Mouse (Mus musculus) stomach, embryonic 16.5 days (tissue): Measurements from ENCODE around the gene Plek. TPM values are rescaled to one million over a fixed set of nuclear protein-coding genes. Genes with fewer than 3 reads are reported as not detected.

Experiments used
- ATAC-seq: fragments of 200-750 bp; cut with Nextera tagmentation; 2 replicates; pipeline ENCODE4 v1.8.0; 2017; ENCODE audit warnings: moderate number of reproducible peaks, moderate TSS enrichment; ENCODE audit not compliant: insufficient read depth, low FRiP score
- H3K27ac ChIP-seq: fragments of 300-500 bp; sonication (generic); 2 replicates; pipeline ENCODE4 v1.5.1; 2014; ENCODE audit warnings: low read length
- H3K27me3 ChIP-seq: fragments of 300-500 bp; sonication (generic); 2 replicates; pipeline ENCODE4 v1.6.1; 2014; ENCODE audit warnings: low read length, control low read depth, mixed read lengths; ENCODE audit not compliant: control insufficient read depth, insufficient read depth
- H3K36me3 ChIP-seq: fragments of 300-500 bp; sonication (generic); 2 replicates; pipeline ENCODE4 v1.6.1; 2014; ENCODE audit warnings: low read length; ENCODE audit not compliant: control insufficient read depth, insufficient read depth
- H3K4me1 ChIP-seq: fragments of 300-500 bp; sonication (generic); 2 replicates; pipeline ENCODE4 v1.6.1; 2014; ENCODE audit warnings: low read length, control low read depth, mixed read lengths; ENCODE audit not compliant: control insufficient read depth, insufficient read depth
- H3K4me2 ChIP-seq: fragments of 300-500 bp; sonication (generic); 2 replicates; pipeline ENCODE4 v1.6.1; 2014; ENCODE audit warnings: low read depth, low read length, mixed read lengths
- H3K4me3 ChIP-seq: fragments of 300-500 bp; sonication (generic); replicated peaks from 2 replicates; pipeline ENCODE4 v1.5.1; 2014; ENCODE audit warnings: mild to moderate bottlenecking, low read length
- H3K9ac ChIP-seq: fragments of 300-500 bp; sonication (generic); 2 replicates; pipeline ENCODE4 v1.6.1; 2014; ENCODE audit warnings: low read length
- H3K9me3 ChIP-seq: fragments of 300-500 bp; sonication (generic); replicated peaks from 2 replicates; pipeline ENCODE4 v1.6.1; 2016; ENCODE audit warnings: low read length, control low read depth; ENCODE audit not compliant: control insufficient read depth
- WGBS: fragments of 180-500 bp; shearing (Covaris S2); extraction: QIAGEN DNeasy Blood & Tissue Kit; methylation state at CpG from one replicate; pipeline ENCODE4 v1.1.7; 2014; 5-methylcytosine and 5-hydroxymethylcytosine counted together
- polyA plus RNA-seq: library from polyadenylated mRNA; unstranded; fragments of >200 nt; fragmentation: Nextera tagmentation; extraction: Ambion mirVana; gene quantifications from 2 replicates; pipeline ENCODE4 v1.2.1, GENCODE M21; 2015

Plek gene
- polyA plus RNA-seq, 1 experiment from 2014 or later, result 3.2 TPM

DNA sequence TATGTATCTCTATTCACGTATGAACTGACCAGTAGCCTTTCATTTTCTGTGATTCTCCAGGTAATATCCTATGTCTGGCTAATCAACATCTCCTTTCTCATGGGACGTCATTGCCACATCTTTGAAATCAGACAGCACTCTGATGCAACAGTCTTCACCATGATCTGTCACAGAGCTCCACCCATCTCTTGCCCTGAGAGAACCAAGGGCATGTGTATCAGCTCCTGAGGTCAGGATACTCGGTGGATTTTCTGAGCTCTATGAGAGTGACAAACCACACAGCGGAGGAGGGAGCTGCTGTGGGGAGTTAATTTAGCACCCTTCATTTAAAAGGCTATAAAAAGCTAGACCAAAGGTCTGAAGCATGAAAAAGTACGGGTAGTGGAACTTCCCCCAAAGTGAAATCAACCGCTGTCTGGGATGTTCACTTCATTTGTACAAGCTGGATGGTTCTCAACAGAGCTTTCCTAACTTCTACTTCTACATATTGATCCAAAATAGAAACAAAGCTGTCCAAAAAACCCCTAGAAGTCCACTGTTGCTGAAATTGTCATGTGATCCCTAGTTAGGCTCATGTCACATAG is 64.3 kb downstream of the Plek start:
- no peak overlapping the region for H3K27ac ChIP-seq
- ATAC-seq, result no peak
- H3K4me1 ChIP-seq, result no peaks in the 10 kb centered on the region
- no peaks in the 10 kb centered on the region for H3K9me3 ChIP-seq
- WGBS, result 71% methylated on average over 6 of the region's 6 CpGs
- H3K36me3 ChIP-seq, result no peaks in the 10 kb centered on the region
- no peaks in the 10 kb centered on the region for H3K27me3 ChIP-seq
- H3K4me3 ChIP-seq, result no peak overlapping the region
- no peak overlapping the region for H3K9ac ChIP-seq
- no peak overlapping the region for H3K4me2 ChIP-seq

GRCm38 (mm10) chr11:16986550-16987187 is 65.5 kb downstream of the Plek start:
- WGBS, result 72% methylated on average over 7 of the region's 7 CpGs
- H3K4me3 ChIP-seq, result no peak overlapping the region
- no peak for ATAC-seq

GRCm38 (mm10) chr11:16978161-16978707 is 73.9 kb downstream of the Plek start:
- Histone ChIP-seq H3K4me1 (no peaks in the 10 kb centered on the region), H3K9ac (no peak overlapping the region), H3K27ac (no peak overlapping the region), H3K9me3 (no peaks in the 10 kb centered on the region), H3K27me3 (no peaks in the 10 kb centered on the region), H3K36me3 (no peaks in the 10 kb centered on the region), H3K4me2 (no peak overlapping the region), H3K4me3 (no peak overlapping the region)
- no peak for ATAC-seq
- 62% methylated on average over 5 of the region's 5 CpGs for WGBS

More at GRCm38 (mm10) chr11:16986550-16987187, 65.5 kb downstream of the Plek start:
- no peaks in the 10 kb centered on the region for H3K4me1 ChIP-seq
- no peaks in the 10 kb centered on the region for H3K36me3 ChIP-seq
- H3K9me3 ChIP-seq, result no peaks in the 10 kb centered on the region
- H3K27ac ChIP-seq, result no peak overlapping the region
- no peaks in the 10 kb centered on the region for H3K27me3 ChIP-seq
- no peak overlapping the region for H3K4me2 ChIP-seq
- no peak overlapping the region for H3K9ac ChIP-seq

GRCm38 (mm10) chr11:16977611-16978010 is 74.6 kb downstream of the Plek start:
- H3K9me3 ChIP-seq, result no peaks in the 10 kb centered on the region
- H3K27ac ChIP-seq, result no peak overlapping the region
- H3K9ac ChIP-seq, result no peak overlapping the region
- no peaks in the 10 kb centered on the region for H3K36me3 ChIP-seq
- H3K4me3 ChIP-seq, result no peak overlapping the region
- WGBS, result 61% methylated on average over 2 of the region's 2 CpGs
- no peaks in the 10 kb centered on the region for H3K4me1 ChIP-seq
- H3K4me2 ChIP-seq, result no peak overlapping the region
- H3K27me3 ChIP-seq, result no peaks in the 10 kb centered on the region
- ATAC-seq, result no peak

GRCm38 (mm10) chr11:16976937-16977336 is 75.2 kb downstream of the Plek start:
- Histone ChIP-seq H3K4me2 (no peak overlapping the region), H3K36me3 (no peaks in the 10 kb centered on the region), H3K27me3 (no peaks in the 10 kb centered on the region), H3K9ac (no peak overlapping the region), H3K9me3 (no peaks in the 10 kb centered on the region), H3K27ac (no peak overlapping the region), H3K4me3 (no peak overlapping the region), H3K4me1 (no peaks in the 10 kb centered on the region)
- ATAC-seq, result no peak
- 64% methylated on average over 4 of the region's 4 CpGs for WGBS

GRCm38 (mm10) chr11:16973086-16973485 is 79.1 kb downstream of the Plek start:
- Histone ChIP-seq H3K36me3 (no peaks in the 10 kb centered on the region), H3K9me3 (no peaks in the 10 kb centered on the region), H3K27me3 (no peaks in the 10 kb centered on the region), H3K4me3 (no peak overlapping the region), H3K9ac (no peak overlapping the region), H3K4me1 (no peaks in the 10 kb centered on the region), H3K4me2 (no peak overlapping the region), H3K27ac (no peak overlapping the region)
- ATAC-seq, result no peak
- WGBS, result 81% methylated on average over 1 of the region's 1 CpGs

GRCm38 (mm10) chr11:16972027-16972426 is 80.2 kb downstream of the Plek start:
- H3K27me3 ChIP-seq, result no peaks in the 10 kb centered on the region
- H3K4me1 ChIP-seq, result no peaks in the 10 kb centered on the region
- no peak overlapping the region for H3K4me2 ChIP-seq
- H3K4me3 ChIP-seq, result no peak overlapping the region
- WGBS, result 82% methylated on average over 3 of the region's 3 CpGs
- H3K36me3 ChIP-seq, result no peaks in the 10 kb centered on the region
- no peak overlapping the region for H3K9ac ChIP-seq
- no peak for ATAC-seq
- H3K27ac ChIP-seq, result no peak overlapping the region
- H3K9me3 ChIP-seq, result no peaks in the 10 kb centered on the region

DNA sequence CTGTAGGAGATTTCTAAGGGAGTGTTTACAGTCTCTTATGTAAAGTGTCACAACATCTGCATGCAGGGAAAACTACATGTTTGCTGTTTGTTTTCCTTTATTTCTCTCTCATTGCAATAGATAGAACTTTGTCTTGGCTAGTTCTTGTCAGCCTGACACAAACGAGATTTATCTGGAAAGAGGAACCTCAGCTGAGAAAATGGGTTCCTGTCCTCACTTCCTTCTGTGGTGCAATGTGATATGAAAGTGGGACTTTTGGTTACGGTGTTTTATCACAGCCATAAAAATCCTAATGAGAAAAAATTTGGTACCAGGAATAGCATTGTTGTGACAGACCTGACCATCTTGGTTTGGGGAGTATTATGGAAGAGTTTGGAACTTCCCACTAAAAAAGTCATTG is 82.5 kb downstream of the Plek start:
- Histone ChIP-seq H3K4me1 (no peaks in the 10 kb centered on the region), H3K4me2 (no peak overlapping the region), H3K27me3 (no peaks in the 10 kb centered on the region), H3K9me3 (no peaks in the 10 kb centered on the region), H3K36me3 (no peaks in the 10 kb centered on the region), H3K4me3 (no peak overlapping the region), H3K27ac (no peak overlapping the region), H3K9ac (no peak overlapping the region)
- 58% methylated on average over 2 of the region's 2 CpGs for WGBS
- ATAC-seq, result no peak

- no peak for ATAC-seq
- Histone ChIP-seq H3K27me3 (no peaks in the 10 kb centered on the region), H3K9me3 (no peaks in the 10 kb centered on the region), H3K27ac (no peak overlapping the region), H3K4me3 (no peak overlapping the region), H3K4me1 (no peaks in the 10 kb centered on the region), H3K9ac (no peak overlapping the region), H3K36me3 (no peaks in the 10 kb centered on the region), H3K4me2 (no peak overlapping the region)
- 39% methylated on average over 2 of the region's 2 CpGs for WGBS
Measured at GRCm38 (mm10) chr11:16967806-16968205, 84.4 kb downstream of the Plek start.
